Mouse (Mus musculus) brain, embryonic 14.5 days (tissue): ENCODE results near the gene Ahctf1.

Experiments
- CTCF ChIP-seq: fragments of 200-500 bp; IDR thresholded peaks from 2 replicates; pipeline ENCODE4 v1.5.1; 2012; ENCODE audit warnings: inconsistent platforms, mild to moderate bottlenecking, moderate library complexity, borderline replicate concordance; ENCODE audit not compliant: insufficient read depth, insufficient read length; ENCODE audit errors: extremely low read depth
- POLR2A ChIP-seq: fragments of 200-500 bp; IDR thresholded peaks from 2 replicates; pipeline ENCODE4 v1.6.1; 2012; ENCODE audit warnings: mild to moderate bottlenecking, inconsistent platforms, borderline replicate concordance; ENCODE audit not compliant: poor library complexity, insufficient read depth, insufficient read length, severe bottlenecking; ENCODE audit errors: extremely low read depth

DNA sequence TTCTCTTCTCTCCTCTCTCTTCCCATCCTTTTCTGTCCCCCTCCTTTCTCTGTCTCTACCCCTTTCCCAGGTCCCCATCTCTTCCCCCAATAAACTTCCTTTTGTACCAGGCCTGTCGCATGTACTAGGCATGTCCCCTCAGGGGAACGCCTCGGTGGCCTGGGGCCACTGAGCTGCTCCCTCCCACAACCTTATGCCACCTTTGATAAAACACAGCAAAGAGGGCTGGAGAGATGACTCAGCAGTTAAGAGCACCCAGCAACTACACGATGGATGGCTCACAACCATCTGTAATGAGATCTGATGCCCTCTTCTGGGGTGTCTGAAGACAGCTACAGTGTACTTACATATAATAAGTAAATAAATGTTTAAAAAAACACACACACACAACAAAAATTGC, 87.7 kb downstream of the Ahctf1 start:
- no peak for TF ChIP-seq CTCF
- no peak for TF ChIP-seq POLR2A
